Mouse (Mus musculus): ENCODE measurements around the gene Sema3g. TPM values are rescaled to one million over a fixed set of nuclear protein-coding genes. Genes with fewer than 3 reads are reported as not detected.
A peak's percentile ranks its signal among the peaks of the same experiment; 100 is the strongest.

Gene Sema3g
- polyA plus RNA-seq, 1 experiment = not detected

DNA sequence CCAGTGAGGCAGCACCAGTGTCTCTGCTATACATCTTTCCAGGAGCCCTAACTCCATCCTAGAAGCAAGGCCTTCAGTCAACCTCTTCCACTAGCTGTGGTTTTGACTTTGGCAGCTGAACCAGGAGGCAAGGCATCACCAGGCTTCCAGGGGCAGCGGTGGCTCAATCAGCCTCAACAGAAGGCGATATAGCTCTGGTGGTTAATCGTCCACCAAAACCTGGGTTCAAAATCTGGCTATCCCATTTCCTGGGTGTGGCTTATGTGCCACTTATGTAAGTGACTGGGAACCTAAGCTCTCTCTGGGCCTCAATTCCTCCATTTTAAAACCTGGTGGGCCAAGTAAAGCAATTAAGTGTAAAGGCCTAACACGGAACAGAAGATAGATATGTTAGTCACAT, 12.8 kb upstream of the Sema3g start:
- Histone ChIP-seq H3K4me1 (ENCODE audit: control insufficient read depth, insufficient read depth, low read length) (peaks cover 19% of the 10 kb centered on the region), H3K27ac (ENCODE audit: insufficient read depth, low read depth, low read length) (peak overlapping the region; percentile 8; the same call in 1 of the 2 replicates), H3K4me3 (ENCODE audit: insufficient read depth, low read depth, low read length) (no peak overlapping the region)
- 58% methylated on average over 4 of the region's 4 CpGs for WGBS
- TF ChIP-seq CTCF (IDR thresholded peaks at IDR 0.05; ENCODE audit: insufficient read depth, low read depth, low read length) = no peak
- no peak for TF ChIP-seq POLR2A (IDR thresholded peaks at IDR 0.05; ENCODE audit: insufficient read depth, low read depth, low read length)

DNA sequence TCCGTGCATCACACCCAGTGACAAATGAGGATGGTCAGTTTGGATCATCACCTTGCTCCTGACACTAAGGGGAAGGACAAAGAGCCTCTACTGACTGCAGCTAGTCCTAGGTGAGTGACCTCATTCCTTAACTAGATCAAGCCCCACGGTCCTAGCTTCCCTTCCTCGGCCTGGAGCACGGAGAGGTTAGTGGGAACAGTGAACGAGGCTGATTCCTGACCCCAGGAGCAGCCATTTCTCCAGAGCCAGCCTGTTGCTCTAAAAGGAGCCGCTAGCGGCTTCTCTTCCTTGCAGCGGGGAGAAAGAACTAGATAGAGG, 12.5 kb upstream of the Sema3g start:
- TF ChIP-seq CTCF (IDR thresholded peaks at IDR 0.05; ENCODE audit: insufficient read depth, low read depth, low read length) = no peak
- TF ChIP-seq POLR2A (IDR thresholded peaks at IDR 0.05; ENCODE audit: insufficient read depth, low read depth, low read length) = no peak
- peaks cover 19% of the 10 kb centered on the region for H3K4me1 ChIP-seq (ENCODE audit: control insufficient read depth, insufficient read depth, low read length)
- peak overlapping the region; percentile 8; the same call in 1 of the 2 replicates for H3K27ac ChIP-seq (ENCODE audit: insufficient read depth, low read depth, low read length)
- peak overlapping the region; percentile 98 for H3K4me3 ChIP-seq (ENCODE audit: insufficient read depth, low read depth, low read length)
- WGBS = 9% methylated on average over 8 of the region's 8 CpGs

DNA sequence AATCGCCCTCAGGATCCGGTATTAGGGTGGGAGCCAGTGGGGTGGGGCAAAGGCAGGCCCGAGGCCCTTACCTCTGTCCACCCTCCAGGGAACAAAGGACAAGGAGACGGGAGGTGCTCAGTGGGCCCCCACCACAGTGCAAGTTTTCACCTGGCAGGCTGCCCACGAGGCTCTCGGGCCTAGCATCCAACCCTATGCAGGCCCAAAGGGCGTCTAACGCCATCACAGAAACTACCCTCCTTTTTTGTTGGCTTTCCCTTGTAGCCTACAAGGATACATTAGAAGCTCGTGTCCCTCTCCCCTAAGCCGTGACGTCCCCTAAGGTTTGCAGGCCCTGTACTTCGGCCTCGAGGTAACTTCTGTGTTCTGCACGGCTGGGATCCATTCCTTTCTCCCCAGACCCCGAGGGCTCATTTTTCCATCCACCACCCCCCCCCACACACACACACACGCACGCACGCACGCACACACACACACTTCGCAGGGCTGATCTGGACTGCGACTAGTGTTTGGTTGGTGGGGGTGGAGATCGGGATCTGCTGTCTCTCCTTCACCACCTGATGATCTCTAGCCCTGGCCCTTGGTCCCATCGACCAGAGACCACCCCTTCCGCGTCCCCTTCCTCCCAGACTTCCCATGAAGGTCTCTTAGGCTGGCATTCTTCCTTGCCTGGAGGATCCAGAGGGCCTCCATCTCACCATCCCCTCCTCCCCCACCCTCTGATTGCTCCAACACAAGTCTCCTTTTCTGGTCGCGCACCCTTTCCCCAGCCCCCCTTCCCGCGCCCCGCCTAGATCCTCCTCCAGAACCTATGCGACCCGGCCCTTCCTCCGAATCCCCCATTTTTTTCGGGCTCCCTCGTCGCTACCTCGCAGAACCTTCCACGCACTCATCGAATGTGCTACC, 11.8 kb upstream of the Sema3g start:
- H3K4me3 ChIP-seq (ENCODE audit: insufficient read depth, low read depth, low read length) = peak overlapping the region; percentile 98
- WGBS = under 1% methylated on average over 39 of the region's 39 CpGs

DNA sequence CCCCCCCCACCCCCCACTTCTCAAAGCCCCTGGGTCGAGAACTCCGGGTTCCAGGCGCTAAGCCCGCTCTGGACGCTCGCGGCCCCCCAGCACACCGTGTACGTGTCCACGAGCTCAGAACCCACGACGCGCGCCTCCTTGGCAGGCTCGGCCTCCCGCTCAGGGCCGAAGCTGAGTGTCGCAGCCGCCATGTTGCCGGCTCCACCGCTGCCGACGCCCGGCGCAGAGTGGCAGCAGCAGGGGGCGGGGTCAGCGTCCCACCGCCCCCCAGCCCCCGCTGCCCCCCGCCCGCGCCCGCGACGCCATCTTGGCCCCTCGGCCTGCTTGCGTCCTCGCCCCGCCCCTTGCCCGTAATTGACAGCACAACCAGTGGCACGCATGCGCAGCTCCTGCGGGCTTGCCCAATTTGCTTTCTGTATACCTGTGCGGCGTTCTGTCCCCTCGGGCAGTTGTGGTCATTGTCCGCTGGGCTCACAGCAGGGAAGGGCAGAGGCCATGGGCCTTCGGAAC, 11.1 kb upstream of the Sema3g start:
- peak overlapping the region; percentile 94 for H3K27ac ChIP-seq (ENCODE audit: insufficient read depth, low read depth, low read length)
- TF ChIP-seq CTCF (IDR thresholded peaks at IDR 0.05; ENCODE audit: insufficient read depth, low read depth, low read length) (no peak), POLR2A (IDR thresholded peaks at IDR 0.05; ENCODE audit: insufficient read depth, low read depth, low read length) (peak; percentile 79)
- peak overlapping the region; percentile 98 for H3K4me3 ChIP-seq (ENCODE audit: insufficient read depth, low read depth, low read length)
- under 1% methylated on average over 46 of the region's 48 CpGs for WGBS
- peaks cover 14% of the 10 kb centered on the region for H3K4me1 ChIP-seq (ENCODE audit: control insufficient read depth, insufficient read depth, low read length)

More for the DNA sequence above, 11.8 kb upstream of the Sema3g start:
- peak overlapping the region; percentile 91 for H3K27ac ChIP-seq (ENCODE audit: insufficient read depth, low read depth, low read length)
- H3K4me1 ChIP-seq (ENCODE audit: control insufficient read depth, insufficient read depth, low read length) = peaks cover 16% of the 10 kb centered on the region
- TF ChIP-seq CTCF (IDR thresholded peaks at IDR 0.05; ENCODE audit: insufficient read depth, low read depth, low read length) = no peak
- TF ChIP-seq POLR2A (IDR thresholded peaks at IDR 0.05; ENCODE audit: insufficient read depth, low read depth, low read length) = no peak

DNA sequence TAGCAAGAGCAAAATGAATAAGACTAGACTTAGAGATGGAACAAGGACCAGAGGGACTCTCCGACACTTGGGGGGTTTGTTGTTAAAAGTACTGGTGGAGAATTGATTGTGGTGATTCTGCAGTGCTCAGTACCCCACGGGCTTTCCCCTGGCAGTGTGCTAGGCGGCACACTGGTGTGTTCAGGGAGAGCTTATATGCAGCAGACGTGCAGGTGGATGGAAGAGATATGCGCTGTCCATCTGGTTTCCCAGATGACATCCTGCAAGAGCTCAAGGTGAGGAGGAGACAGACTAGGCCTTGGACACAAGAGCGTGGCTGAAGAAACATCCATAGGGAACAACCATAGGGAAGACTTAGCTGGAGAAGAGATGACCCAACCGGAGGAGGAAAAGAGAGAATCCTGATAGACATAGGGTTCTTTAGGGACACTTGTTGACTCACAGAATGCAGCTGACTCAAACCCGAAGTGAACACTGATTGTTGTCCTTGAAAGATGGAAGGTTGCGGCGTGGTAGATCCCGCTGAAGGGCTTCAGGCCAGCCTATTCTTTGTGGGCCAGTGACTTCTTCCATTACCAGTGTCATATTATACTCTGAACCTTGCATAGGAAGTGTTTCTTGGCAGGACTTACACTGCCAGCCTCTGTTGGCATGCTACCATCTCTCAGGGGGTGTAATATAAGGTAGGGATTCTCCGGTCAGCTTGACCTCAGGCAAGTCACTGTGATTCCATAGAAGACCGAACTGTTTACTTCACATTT, 10.4 kb upstream of the Sema3g start:
- Histone ChIP-seq H3K27ac (ENCODE audit: insufficient read depth, low read depth, low read length) (peak overlapping the region; percentile 94), H3K4me1 (ENCODE audit: control insufficient read depth, insufficient read depth, low read length) (peaks cover 14% of the 10 kb centered on the region), H3K4me3 (ENCODE audit: insufficient read depth, low read depth, low read length) (peak overlapping the region; percentile 98)
- TF ChIP-seq POLR2A (IDR thresholded peaks at IDR 0.05; ENCODE audit: insufficient read depth, low read depth, low read length) (no peak), CTCF (IDR thresholded peaks at IDR 0.05; ENCODE audit: insufficient read depth, low read depth, low read length) (no peak)
- 69% methylated on average over 13 of the region's 13 CpGs for WGBS

DNA sequence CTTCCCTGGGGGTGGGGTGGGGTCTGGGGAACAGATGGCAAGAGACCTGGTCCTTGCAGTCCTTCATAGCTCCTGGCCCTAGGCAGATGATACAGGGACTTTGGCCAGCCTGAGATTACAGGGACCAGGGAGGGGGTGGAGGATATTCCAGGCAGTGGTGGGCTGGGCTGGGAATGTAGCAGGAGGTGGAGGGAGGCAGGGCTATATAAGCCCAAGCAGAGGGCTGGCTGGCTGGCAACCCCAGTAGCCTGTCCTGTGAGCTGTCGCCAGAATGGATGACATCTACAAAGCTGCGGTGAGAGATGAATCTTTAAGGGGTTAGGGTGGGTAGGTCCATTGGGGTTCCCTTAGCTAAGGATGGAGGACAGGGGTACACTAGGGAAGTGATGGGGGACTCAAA, 9.6 kb upstream of the Sema3g start, which contains the start of gene Tnnc1:
Gene Tnnc1 (plus strand): TSS at position 229 of the 400 bp plus-strand sequence.
- WGBS = 84% methylated on average over 2 of the region's 2 CpGs

DNA sequence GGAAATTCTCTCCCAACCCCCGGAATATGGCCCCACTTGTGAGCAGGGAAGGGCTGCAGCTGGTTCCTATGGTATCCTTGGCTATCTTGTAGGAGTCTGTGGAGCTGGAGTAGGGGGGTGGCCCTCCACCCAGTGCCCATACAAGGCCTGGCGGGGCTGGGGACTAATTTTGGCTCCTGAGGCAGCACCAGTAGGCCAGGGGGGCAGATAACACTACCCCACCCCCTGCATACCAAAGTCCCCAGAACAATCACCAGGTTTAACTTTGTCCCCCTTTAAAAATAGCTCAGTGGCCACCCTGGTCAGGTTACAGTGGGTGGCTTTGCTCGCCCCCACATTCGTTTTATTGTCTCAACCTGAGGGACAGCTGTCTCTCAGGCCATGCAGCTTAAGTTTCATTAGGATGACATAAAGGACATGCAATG, 8.5 kb upstream of the Sema3g start:
- 82% methylated on average over 4 of the region's 4 CpGs for WGBS
- TF ChIP-seq CTCF (IDR thresholded peaks at IDR 0.05; ENCODE audit: insufficient read depth, low read depth, low read length) (no peak), POLR2A (IDR thresholded peaks at IDR 0.05; ENCODE audit: insufficient read depth, low read depth, low read length) (no peak)
- H3K27ac ChIP-seq (ENCODE audit: insufficient read depth, low read depth, low read length) = no peak overlapping the region
- H3K4me1 ChIP-seq (ENCODE audit: control insufficient read depth, insufficient read depth, low read length) = peaks cover 14% of the 10 kb centered on the region
- H3K4me3 ChIP-seq (ENCODE audit: insufficient read depth, low read depth, low read length) = no peak overlapping the region

More for the DNA sequence above, 9.6 kb upstream of the Sema3g start, which contains the start of gene Tnnc1:
- peak within 1 kb of the TSS; percentile 94 for H3K27ac ChIP-seq (ENCODE audit: insufficient read depth, low read depth, low read length)
- peak within 1 kb of the TSS; percentile 98 for H3K4me3 ChIP-seq (ENCODE audit: insufficient read depth, low read depth, low read length)
- H3K4me1 ChIP-seq (ENCODE audit: control insufficient read depth, insufficient read depth, low read length) = peaks cover 14% of the 10 kb centered on the region
- no peak for TF ChIP-seq CTCF (IDR thresholded peaks at IDR 0.05; ENCODE audit: insufficient read depth, low read depth, low read length)
- no peak for TF ChIP-seq POLR2A (IDR thresholded peaks at IDR 0.05; ENCODE audit: insufficient read depth, low read depth, low read length)

DNA sequence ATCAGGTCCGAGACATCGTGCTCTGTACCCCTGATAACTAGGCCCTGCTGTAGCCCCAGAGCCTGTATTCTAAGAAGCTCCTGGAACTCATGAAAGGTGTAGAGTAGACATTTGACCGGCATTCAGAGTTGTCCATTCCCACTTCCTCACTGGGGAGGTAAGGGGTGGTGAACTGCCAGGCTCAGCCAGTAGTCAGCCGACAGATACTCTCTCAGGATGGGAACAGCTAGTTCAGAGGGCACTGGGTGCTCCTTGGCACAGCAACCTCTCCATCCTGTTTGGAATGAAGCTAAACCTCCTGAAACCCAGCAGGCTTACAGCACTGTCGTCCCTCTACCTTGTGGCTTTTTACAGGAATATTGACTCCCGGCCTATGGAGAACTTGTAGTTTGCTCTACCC, 5.8 kb upstream of the Sema3g start:
- Histone ChIP-seq H3K27ac (ENCODE audit: insufficient read depth, low read depth, low read length) (no peak overlapping the region), H3K4me3 (ENCODE audit: insufficient read depth, low read depth, low read length) (no peak overlapping the region), H3K4me1 (ENCODE audit: control insufficient read depth, insufficient read depth, low read length) (peaks cover 10% of the 10 kb centered on the region)
- TF ChIP-seq CTCF (IDR thresholded peaks at IDR 0.05; ENCODE audit: insufficient read depth, low read depth, low read length) (no peak), POLR2A (IDR thresholded peaks at IDR 0.05; ENCODE audit: insufficient read depth, low read depth, low read length) (no peak)
- WGBS = 93% methylated on average over 6 of the region's 6 CpGs
